Mouse (Mus musculus) embryonic facial prominence, embryonic 15.5 days (tissue): ENCODE data around the gene Atp13a2. TPM values are rescaled to one million over a fixed set of nuclear protein-coding genes. Genes with fewer than 3 reads are reported as not detected.

Source experiments
- ATAC-seq: fragments of 200-750 bp; cut with Nextera tagmentation; 2 replicates; pipeline ENCODE4 v1.8.0; 2017; ENCODE audit warnings: low read depth, moderate TSS enrichment; ENCODE audit not compliant: insufficient number of reproducible peaks, low FRiP score, low TSS enrichment
- H3K27ac ChIP-seq: fragments of 300-500 bp; sonication (generic); replicated peaks from 2 replicates; pipeline ENCODE4 v1.5.1; 2015; ENCODE audit warnings: mild to moderate bottlenecking, inconsistent platforms
- H3K27me3 ChIP-seq: fragments of 300-500 bp; sonication (generic); 2 replicates; pipeline ENCODE4 v1.6.1; 2015; ENCODE audit warnings: inconsistent platforms
- H3K36me3 ChIP-seq: fragments of 300-500 bp; sonication (generic); 2 replicates; pipeline ENCODE4 v1.6.1; 2015; ENCODE audit warnings: mild to moderate bottlenecking, inconsistent platforms
- H3K4me1 ChIP-seq: fragments of 300-500 bp; sonication (generic); 2 replicates; pipeline ENCODE4 v1.6.1; 2015; ENCODE audit warnings: inconsistent platforms
- H3K4me2 ChIP-seq: fragments of 300-500 bp; sonication (generic); replicated peaks from 2 replicates; pipeline ENCODE4 v1.6.1; 2015; ENCODE audit warnings: mild to moderate bottlenecking, inconsistent platforms
- H3K4me3 ChIP-seq: fragments of 300-500 bp; sonication (generic); replicated peaks from 2 replicates; pipeline ENCODE4 v1.5.1; 2015; ENCODE audit warnings: mild to moderate bottlenecking, inconsistent platforms
- H3K9ac ChIP-seq: fragments of 300-500 bp; sonication (generic); 2 replicates; pipeline ENCODE4 v1.6.1; 2015; ENCODE audit warnings: inconsistent platforms
- H3K9me3 ChIP-seq: fragments of 300-500 bp; sonication (generic); replicated peaks from 2 replicates; pipeline ENCODE4 v1.6.1; 2016; ENCODE audit warnings: inconsistent platforms
- WGBS: fragments of 180-500 bp; shearing (Covaris S2); methylation state at CpG from one replicate; pipeline ENCODE4 v1.1.7; 2015; 5-methylcytosine and 5-hydroxymethylcytosine counted together
- polyA plus RNA-seq: library from polyadenylated mRNA; unstranded; fragments of >200 nt; fragmentation: Nextera tagmentation; extraction: Ambion mirVana; gene quantifications from 2 replicates; pipeline ENCODE4 v1.2.1, GENCODE M21; 2015

Atp13a2 gene
- polyA plus RNA-seq, 1 experiment from 2014 or later: 48.1 TPM

GRCm38 (mm10) chr4:141008028-141008427 lies 21.4 kb downstream of the Atp13a2 start:
- ATAC-seq: no peak
- 82% methylated on average over 8 of the region's 8 CpGs for WGBS

DNA sequence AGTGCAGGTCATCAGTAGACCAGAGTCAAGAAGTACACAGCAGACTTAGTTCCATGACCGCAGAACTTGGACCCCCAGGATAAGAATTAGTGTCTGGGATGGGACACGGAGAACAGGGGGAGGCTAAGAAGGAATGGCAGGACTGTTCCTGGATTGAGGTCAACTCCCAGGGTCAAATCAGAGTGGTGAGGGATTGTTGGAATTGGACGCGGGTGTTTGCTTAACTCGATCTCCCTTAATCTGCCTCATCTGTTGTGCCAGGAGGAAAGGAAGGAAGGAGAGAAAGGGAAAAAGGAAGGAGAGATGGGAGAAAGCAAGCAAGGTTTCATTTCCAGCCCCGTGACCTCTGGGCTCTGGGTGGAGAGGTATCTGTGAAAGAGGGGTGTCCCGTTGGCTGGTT lies 23.4 kb downstream of the Atp13a2 start, which contains the start of gene Mfap2:
Mfap2 (plus strand) TSS at position 301 of the 400 bp plus-strand sequence.
- no peak for ATAC-seq
- H3K4me3 ChIP-seq: peak within 1 kb of the TSS; percentile 69
- 5% methylated on average over 7 of the region's 7 CpGs for WGBS
- H3K9me3 ChIP-seq: no peaks in the 10 kb centered on the region
- H3K4me2 ChIP-seq: peak within 1 kb of the TSS; percentile 73
- peaks cover 45% of the 10 kb centered on the region for H3K4me1 ChIP-seq
- peak within 1 kb of the TSS; percentile 78 for H3K9ac ChIP-seq
- H3K27me3 ChIP-seq: no peaks in the 10 kb centered on the region
- H3K36me3 ChIP-seq: peaks cover 55% of the 10 kb centered on the region
- H3K27ac ChIP-seq: peak within 1 kb of the TSS; percentile 96

More at GRCm38 (mm10) chr4:141008028-141008427, 21.4 kb downstream of the Atp13a2 start:
- Histone ChIP-seq H3K4me2 (no peak overlapping the region), H3K27me3 (no peaks in the 10 kb centered on the region), H3K27ac (no peak overlapping the region), H3K4me3 (no peak overlapping the region), H3K4me1 (peaks cover 29% of the 10 kb centered on the region), H3K9ac (no peak overlapping the region), H3K36me3 (peaks cover 55% of the 10 kb centered on the region), H3K9me3 (no peaks in the 10 kb centered on the region)

GRCm38 (mm10) chr4:141010526-141010925 lies 23.9 kb downstream of the Atp13a2 start:
- Histone ChIP-seq H3K9me3 (no peaks in the 10 kb centered on the region), H3K36me3 (peaks cover 55% of the 10 kb centered on the region), H3K27ac (peak overlapping the region; percentile 96), H3K9ac (peak overlapping the region; percentile 78), H3K27me3 (no peaks in the 10 kb centered on the region), H3K4me2 (peak overlapping the region; percentile 73), H3K4me1 (peaks cover 49% of the 10 kb centered on the region), H3K4me3 (peak overlapping the region; percentile 69)
- WGBS: under 1% methylated on average over 26 of the region's 26 CpGs
- ATAC-seq: peak; percentile 85

DNA sequence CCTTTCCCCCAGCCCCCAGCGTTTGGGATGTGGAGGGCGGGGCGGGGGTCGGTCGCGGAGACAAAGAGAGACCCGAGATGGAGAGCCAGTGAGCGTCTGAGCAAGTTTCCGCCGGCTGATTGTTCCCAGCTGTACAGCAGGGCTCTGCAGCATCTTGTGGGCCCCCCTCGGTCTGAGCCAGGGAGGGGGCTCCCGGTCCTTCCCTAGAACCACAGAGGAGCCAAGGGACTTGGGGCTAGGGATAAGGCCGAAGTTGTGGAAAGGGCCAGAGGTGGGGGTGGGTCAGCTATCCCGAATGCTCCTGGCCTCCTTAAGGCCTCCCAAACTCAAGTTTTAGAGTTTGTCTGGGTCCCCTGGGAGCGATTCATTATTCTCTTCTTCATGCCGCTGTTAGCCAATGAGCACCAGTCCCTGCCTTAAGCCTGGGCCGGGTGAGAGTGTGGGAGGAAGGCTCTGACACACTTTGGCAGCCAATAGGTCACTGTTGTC lies 24.3 kb downstream of the Atp13a2 start:
- ATAC-seq: peak; percentile 44; the same call in 1 of the 2 replicates
- no peaks in the 10 kb centered on the region for H3K27me3 ChIP-seq
- H3K4me2 ChIP-seq: peak overlapping the region; percentile 73
- H3K4me3 ChIP-seq: peak overlapping the region; percentile 69
- H3K36me3 ChIP-seq: peaks cover 55% of the 10 kb centered on the region
- H3K4me1 ChIP-seq: peaks cover 51% of the 10 kb centered on the region
- peak overlapping the region; percentile 78 for H3K9ac ChIP-seq
- H3K9me3 ChIP-seq: no peaks in the 10 kb centered on the region
- under 1% methylated on average over 17 of the region's 17 CpGs for WGBS
- peak overlapping the region; percentile 96 for H3K27ac ChIP-seq

GRCm38 (mm10) chr4:141011556-141012328 lies 25.1 kb downstream of the Atp13a2 start:
- Histone ChIP-seq H3K36me3 (peaks cover 55% of the 10 kb centered on the region), H3K4me1 (peaks cover 59% of the 10 kb centered on the region), H3K4me3 (peak overlapping the region; percentile 69), H3K4me2 (peak overlapping the region; percentile 73), H3K9me3 (no peaks in the 10 kb centered on the region), H3K9ac (peak overlapping the region; percentile 78), H3K27ac (peak overlapping the region; percentile 96), H3K27me3 (no peaks in the 10 kb centered on the region)
- ATAC-seq: peak; percentile 71
- 19% methylated on average over 14 of the region's 14 CpGs for WGBS

- Histone ChIP-seq H3K4me3 (peak overlapping the region; percentile 69), H3K4me1 (peaks cover 65% of the 10 kb centered on the region), H3K4me2 (peak overlapping the region; percentile 73), H3K36me3 (peaks cover 50% of the 10 kb centered on the region), H3K9ac (no peak overlapping the region), H3K27me3 (no peaks in the 10 kb centered on the region), H3K9me3 (no peaks in the 10 kb centered on the region), H3K27ac (peak overlapping the region; percentile 96)
- WGBS: 54% methylated on average over 10 of the region's 10 CpGs
- no peak for ATAC-seq
These were observed 25.9 kb downstream of the Atp13a2 start for GRCm38 (mm10) chr4:141012558-141012957.

DNA sequence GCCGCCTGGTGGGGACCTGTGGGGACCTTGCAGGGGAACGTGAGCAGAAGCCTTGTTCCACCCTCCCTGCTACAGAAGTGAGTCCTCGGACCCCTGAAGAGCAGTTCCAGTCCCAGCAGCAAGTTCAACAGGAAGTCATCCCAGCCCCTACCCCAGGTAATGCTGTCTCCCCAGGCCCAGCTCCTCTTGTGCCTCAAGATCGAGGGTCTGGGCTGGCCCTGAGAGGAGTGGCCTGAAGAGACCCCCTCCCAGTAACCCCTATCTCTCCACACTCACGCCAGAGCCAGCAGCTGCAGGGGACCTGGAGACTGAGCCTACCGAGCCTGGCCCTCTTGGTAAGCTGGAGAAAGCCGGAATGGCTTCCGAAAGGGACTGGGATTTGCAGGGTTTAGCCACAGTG lies 27.4 kb downstream of the Atp13a2 start:
- Histone ChIP-seq H3K36me3 (peaks cover 39% of the 10 kb centered on the region), H3K27ac (no peak overlapping the region; the same call in 1 of the 2 replicates), H3K4me3 (no peak overlapping the region), H3K9ac (no peak overlapping the region), H3K27me3 (no peaks in the 10 kb centered on the region), H3K4me2 (no peak overlapping the region), H3K4me1 (peaks cover 78% of the 10 kb centered on the region), H3K9me3 (no peaks in the 10 kb centered on the region)
- WGBS: 71% methylated on average over 8 of the region's 8 CpGs
- ATAC-seq: no peak

DNA sequence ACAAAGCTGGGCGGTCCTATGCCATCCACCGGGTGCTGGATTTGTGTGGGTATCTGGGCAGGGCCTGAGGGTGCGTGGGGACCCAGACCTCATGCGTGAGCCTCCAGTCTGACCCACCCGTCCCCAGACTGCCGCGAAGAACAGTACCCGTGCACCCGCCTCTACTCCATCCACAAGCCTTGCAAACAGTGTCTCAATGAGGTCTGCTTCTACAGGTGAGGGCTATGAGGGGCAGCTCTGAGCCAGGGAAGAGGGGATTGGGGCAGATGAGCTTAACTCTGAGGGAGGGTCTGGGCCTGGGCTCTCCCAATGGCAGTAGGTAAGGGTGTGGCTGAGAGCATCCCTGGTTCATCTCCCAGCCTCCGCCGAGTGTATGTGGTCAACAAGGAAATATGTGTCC lies 28.2 kb downstream of the Atp13a2 start:
- Histone ChIP-seq H3K4me3 (no peak overlapping the region), H3K27me3 (no peaks in the 10 kb centered on the region), H3K36me3 (peaks cover 39% of the 10 kb centered on the region), H3K4me2 (no peak overlapping the region), H3K9ac (no peak overlapping the region), H3K4me1 (peaks cover 82% of the 10 kb centered on the region), H3K9me3 (no peaks in the 10 kb centered on the region), H3K27ac (no peak overlapping the region)
- WGBS: 90% methylated on average over 11 of the region's 11 CpGs
- ATAC-seq: no peak

- peaks cover 39% of the 10 kb centered on the region for H3K36me3 ChIP-seq
- no peak for ATAC-seq
- no peak overlapping the region for H3K4me2 ChIP-seq
- H3K27me3 ChIP-seq: no peaks in the 10 kb centered on the region
- H3K27ac ChIP-seq: peak overlapping the region; percentile 49
- peaks cover 82% of the 10 kb centered on the region for H3K4me1 ChIP-seq
- WGBS: 72% methylated on average over 7 of the region's 7 CpGs
- H3K4me3 ChIP-seq: no peak overlapping the region
- no peaks in the 10 kb centered on the region for H3K9me3 ChIP-seq
- no peak overlapping the region for H3K9ac ChIP-seq
These were observed 28.7 kb downstream of the Atp13a2 start for GRCm38 (mm10) chr4:141015356-141015755.

- Histone ChIP-seq H3K27me3 (no peaks in the 10 kb centered on the region), H3K4me3 (no peak overlapping the region), H3K36me3 (peaks cover 39% of the 10 kb centered on the region), H3K27ac (peak overlapping the region; percentile 63; the same call in 1 of the 2 replicates), H3K9me3 (no peaks in the 10 kb centered on the region), H3K9ac (no peak overlapping the region), H3K4me1 (peaks cover 88% of the 10 kb centered on the region), H3K4me2 (no peak overlapping the region)
- no peak for ATAC-seq
- 66% methylated on average over 9 of the region's 9 CpGs for WGBS
These were observed 29.6 kb downstream of the Atp13a2 start for GRCm38 (mm10) chr4:141016311-141016710.

DNA sequence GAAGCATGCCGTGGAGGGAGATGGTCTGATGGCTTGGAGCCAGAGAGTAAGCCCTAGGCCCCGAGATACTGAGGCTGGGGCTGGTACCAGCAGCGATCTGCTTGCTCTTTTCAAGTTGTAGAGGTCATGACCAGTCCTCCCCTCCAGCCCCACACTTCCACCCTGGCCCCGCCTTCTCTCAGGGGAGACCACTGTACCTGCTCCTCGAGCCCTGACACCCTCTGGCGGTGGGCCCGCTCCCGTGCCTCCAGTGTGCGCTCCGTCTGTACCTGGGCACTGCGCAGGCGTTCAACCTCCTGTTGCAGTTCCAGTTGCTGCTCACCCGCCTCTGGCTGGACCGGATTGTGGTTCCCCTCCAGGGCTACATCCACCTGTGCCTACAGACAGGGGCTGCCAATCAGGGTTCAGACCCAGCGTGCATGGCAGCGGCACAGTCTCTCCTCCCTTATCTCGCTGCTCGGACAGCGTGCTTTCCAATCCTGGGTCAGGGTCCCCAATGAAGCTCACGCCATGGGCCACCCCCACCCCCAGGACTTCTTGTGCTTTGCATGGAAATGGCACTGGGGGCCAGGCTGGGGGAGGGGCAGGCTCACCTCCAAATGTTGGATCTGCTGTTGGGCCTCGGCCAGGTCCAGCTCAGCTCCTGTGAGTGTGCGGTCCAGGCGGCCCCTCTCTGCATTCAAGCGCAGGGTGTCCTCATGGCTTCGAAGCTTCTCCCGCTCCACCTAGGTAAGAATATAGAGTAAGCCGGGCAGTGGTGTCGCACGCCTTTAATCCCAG lies 31.2 kb downstream of the Atp13a2 start:
- 79% methylated on average over 29 of the region's 29 CpGs for WGBS
- ATAC-seq: no peak
- no peak overlapping the region for H3K4me3 ChIP-seq
- peaks cover 39% of the 10 kb centered on the region for H3K36me3 ChIP-seq
- peak overlapping the region; percentile 34; the same call in 1 of the 2 replicates for H3K27ac ChIP-seq
- no peak overlapping the region for H3K9ac ChIP-seq
- no peaks in the 10 kb centered on the region for H3K27me3 ChIP-seq
- H3K9me3 ChIP-seq: no peaks in the 10 kb centered on the region
- peaks cover 84% of the 10 kb centered on the region for H3K4me1 ChIP-seq
- H3K4me2 ChIP-seq: no peak overlapping the region
